Mouse (Mus musculus) hindbrain, embryonic 14.5 days (tissue): ENCODE measurements around the gene Lonrf2. TPM values are rescaled to one million over a fixed set of nuclear protein-coding genes. Genes with fewer than 3 reads are reported as not detected.

Experiments
- ATAC-seq: fragments of 200-750 bp; cut with Nextera tagmentation; 2 replicates; pipeline ENCODE4 v1.8.0; 2017; ENCODE audit warnings: moderate number of reproducible peaks, mild to moderate bottlenecking, moderate TSS enrichment, moderate library complexity; ENCODE audit not compliant: low FRiP score
- DNase-seq: peaks from one replicate; pipeline ENCODE4 v3.0.0-alpha.2; 2015; ENCODE audit warnings: low spot score
- H3K27ac ChIP-seq: fragments of 300-500 bp; sonication (generic); 2 replicates; pipeline ENCODE4 v1.5.1; 2014; ENCODE audit warnings: mild to moderate bottlenecking, moderate library complexity
- H3K27me3 ChIP-seq: fragments of 300-500 bp; sonication (generic); 2 replicates; pipeline ENCODE4 v1.6.1; 2014; ENCODE audit warnings: mild to moderate bottlenecking, low read length, mixed read lengths; ENCODE audit not compliant: control insufficient read depth, insufficient read depth
- H3K36me3 ChIP-seq: fragments of 300-500 bp; sonication (generic); replicated peaks from 2 replicates; pipeline ENCODE4 v1.6.1; 2014; ENCODE audit not compliant: control insufficient read depth, insufficient read depth
- H3K4me1 ChIP-seq: fragments of 300-500 bp; sonication (generic); replicated peaks from 2 replicates; pipeline ENCODE4 v1.6.1; 2014; ENCODE audit warnings: antibody characterized with exemption, low read length, mixed read lengths; ENCODE audit not compliant: control insufficient read depth, insufficient read depth
- H3K4me2 ChIP-seq: fragments of 300-500 bp; sonication (generic); replicated peaks from 2 replicates; pipeline ENCODE4 v1.6.1; 2014; ENCODE audit warnings: mild to moderate bottlenecking, moderate library complexity
- H3K4me3 ChIP-seq: fragments of 300-500 bp; sonication (generic); replicated peaks from 2 replicates; pipeline ENCODE4 v1.5.1; 2014; ENCODE audit warnings: mild to moderate bottlenecking, low read length
- H3K9ac ChIP-seq: fragments of 300-500 bp; sonication (generic); 2 replicates; pipeline ENCODE4 v1.6.1; 2014
- H3K9me3 ChIP-seq: fragments of 300-500 bp; sonication (generic); 2 replicates; pipeline ENCODE4 v1.6.1; 2016; ENCODE audit warnings: low read length; ENCODE audit not compliant: control insufficient read depth
- WGBS: fragments of 180-500 bp; shearing (Covaris S2); extraction: QIAGEN DNeasy Blood & Tissue Kit; methylation state at CpG from one replicate; pipeline ENCODE4 v1.1.7; 2014; 5-methylcytosine and 5-hydroxymethylcytosine counted together
- polyA plus RNA-seq: library from polyadenylated mRNA; unstranded; fragments of >200 nt; fragmentation: Nextera tagmentation; extraction: Ambion mirVana; gene quantifications from 2 replicates; pipeline ENCODE4 v1.2.1, GENCODE M21; 2014

Lonrf2 gene
- polyA plus RNA-seq, 1 experiment from 2014 or later = 31.5 TPM

DNA sequence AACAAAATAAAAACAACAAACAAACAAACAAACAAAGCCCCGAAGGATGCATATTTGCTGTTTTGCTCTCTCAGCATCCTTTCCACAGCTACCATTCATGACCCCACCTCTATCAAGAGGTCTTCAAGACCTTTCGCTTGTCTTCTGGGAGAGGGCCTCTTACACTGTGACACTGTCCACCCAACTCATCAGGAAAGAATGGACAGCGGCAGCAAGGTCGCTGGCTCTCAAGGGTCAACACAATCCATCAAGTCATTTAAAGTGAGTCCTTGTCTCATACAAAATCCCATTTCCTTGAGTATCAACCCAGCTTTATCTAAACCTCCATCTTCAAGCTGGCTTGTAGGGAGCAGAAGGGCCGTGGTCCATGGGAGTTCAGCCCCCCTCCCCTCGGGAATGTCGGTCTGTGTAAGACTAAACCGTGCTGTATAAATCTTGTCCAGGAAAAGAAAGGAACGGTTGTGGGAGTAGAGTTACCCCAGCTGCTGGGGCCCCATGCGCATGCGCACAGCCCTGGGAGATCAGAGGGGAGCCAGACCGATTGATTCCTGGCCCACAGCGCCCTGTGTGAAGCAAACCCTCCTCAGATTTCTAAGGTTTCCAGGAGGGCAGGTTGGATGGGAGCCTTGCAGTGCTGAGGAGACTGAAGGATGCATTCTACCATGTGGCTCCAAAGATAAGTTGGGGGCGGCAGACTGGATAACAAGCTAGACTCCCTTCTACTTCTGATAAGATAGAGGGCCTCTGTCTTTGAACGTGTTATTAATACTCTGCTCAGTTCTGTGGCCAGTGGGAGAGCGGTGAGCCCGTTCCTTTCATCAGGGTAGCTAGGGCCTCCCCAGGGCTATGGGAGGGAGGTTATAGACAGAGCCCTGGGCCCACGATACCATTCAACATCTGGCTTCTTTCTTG lies 69.6 kb downstream of the Lonrf2 start:
- H3K4me3 ChIP-seq = no peak overlapping the region
- no peaks in the 10 kb centered on the region for H3K27me3 ChIP-seq
- ATAC-seq = peak; percentile 35; the same call in 1 of the 2 replicates
- H3K9me3 ChIP-seq = no peaks in the 10 kb centered on the region
- no peak overlapping the region for H3K9ac ChIP-seq
- no peaks in the 10 kb centered on the region for H3K36me3 ChIP-seq
- peak; percentile 62 for DNase-seq
- WGBS = 20% methylated on average over 18 of the region's 18 CpGs
- peak overlapping the region; percentile 70 for H3K27ac ChIP-seq
- H3K4me2 ChIP-seq = peak overlapping the region; percentile 4
- H3K4me1 ChIP-seq = peaks cover 20% of the 10 kb centered on the region

DNA sequence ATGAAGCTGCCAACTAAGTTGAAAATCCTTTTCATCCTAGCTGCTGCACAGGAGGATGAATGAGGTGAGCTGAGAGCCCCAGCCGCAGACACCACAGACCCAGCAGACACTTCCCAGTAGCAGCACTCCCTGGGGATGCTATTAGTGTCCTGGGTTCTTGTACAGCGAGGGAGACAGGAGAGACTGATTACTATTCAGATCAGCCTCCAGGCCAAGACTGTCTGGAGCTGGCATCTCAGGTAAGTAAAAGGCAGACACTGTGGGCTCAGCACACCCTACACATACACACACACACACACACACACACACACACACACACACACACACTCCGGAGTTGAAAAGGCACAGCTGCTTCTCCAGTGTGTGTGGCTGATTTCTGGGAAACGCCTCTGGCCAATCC lies 70.3 kb downstream of the Lonrf2 start:
- peaks cover 20% of the 10 kb centered on the region for H3K4me1 ChIP-seq
- ATAC-seq (peak; percentile 61), DNase-seq (no peak)
- WGBS = 29% methylated on average over 4 of the region's 4 CpGs
- H3K27ac ChIP-seq = 0 out of 2 replicates have a peak overlapping the region, but pooled peaks have one; percentile 29
- H3K4me2 ChIP-seq = no peak overlapping the region
- H3K27me3 ChIP-seq = no peaks in the 10 kb centered on the region
- H3K9ac ChIP-seq = no peak overlapping the region
- H3K4me3 ChIP-seq = no peak overlapping the region
- H3K36me3 ChIP-seq = no peaks in the 10 kb centered on the region
- H3K9me3 ChIP-seq = no peaks in the 10 kb centered on the region

DNA sequence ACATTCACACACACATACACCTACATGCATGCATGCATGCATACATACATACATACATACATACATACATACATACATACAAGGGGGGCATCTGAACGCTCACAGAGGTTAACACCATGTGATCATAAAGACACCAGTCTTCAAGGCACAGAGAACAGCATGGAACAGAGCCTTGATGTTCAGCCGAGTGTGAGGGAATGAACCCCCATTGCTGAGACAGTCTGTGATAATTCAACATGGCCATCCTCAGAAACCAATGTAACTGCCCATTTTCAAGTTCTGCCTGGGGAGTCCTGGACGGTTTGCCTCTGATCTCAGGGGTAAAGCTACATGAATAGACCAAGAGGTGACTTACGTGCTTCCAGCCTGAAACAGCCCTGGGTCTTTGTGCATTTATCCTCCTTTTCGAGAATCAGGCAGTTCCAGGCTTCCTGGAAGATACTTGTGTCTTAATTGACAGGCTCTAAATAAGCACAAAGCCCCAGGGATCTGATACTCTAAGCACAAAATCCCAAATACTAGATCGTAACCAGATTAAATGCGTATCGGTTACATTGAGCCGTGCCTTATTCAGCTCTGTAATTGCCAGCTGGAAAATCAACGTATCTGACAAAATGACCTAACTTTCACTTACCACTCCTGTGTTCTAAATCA lies 72.4 kb downstream of the Lonrf2 start:
- Histone ChIP-seq H3K36me3 (no peaks in the 10 kb centered on the region), H3K27ac (no peak overlapping the region), H3K4me1 (peaks cover 20% of the 10 kb centered on the region), H3K9ac (no peak overlapping the region), H3K4me2 (no peak overlapping the region), H3K4me3 (no peak overlapping the region), H3K27me3 (no peaks in the 10 kb centered on the region), H3K9me3 (no peaks in the 10 kb centered on the region)
- DNase-seq = no peak
- ATAC-seq = no peak
- WGBS = 44% methylated on average over 10 of the region's 10 CpGs

DNA sequence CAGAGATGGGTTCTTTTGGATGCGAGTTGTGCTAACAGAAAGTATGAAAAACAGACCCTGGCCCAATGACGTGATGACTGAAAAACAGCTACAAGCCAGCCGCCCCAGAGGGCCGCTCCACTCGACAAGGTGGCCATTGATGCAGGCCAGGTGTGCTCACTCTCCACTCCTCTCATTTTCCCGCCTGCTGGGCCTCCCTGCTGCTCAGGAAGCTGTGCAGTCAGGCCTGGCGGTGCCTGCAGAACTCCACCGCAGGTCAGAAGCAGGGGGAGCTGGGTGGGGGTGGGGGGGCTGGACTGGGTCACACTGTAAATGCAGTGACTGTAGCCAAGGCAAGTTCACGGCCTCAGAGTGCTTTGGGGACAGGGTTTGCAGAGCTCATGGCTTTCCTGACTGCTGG lies 76.1 kb downstream of the Lonrf2 start:
- no peaks in the 10 kb centered on the region for H3K36me3 ChIP-seq
- DNase-seq = no peak
- H3K27ac ChIP-seq = no peak overlapping the region
- no peak overlapping the region for H3K4me3 ChIP-seq
- ATAC-seq = no peak
- H3K4me2 ChIP-seq = no peak overlapping the region
- no peak overlapping the region for H3K9ac ChIP-seq
- H3K9me3 ChIP-seq = no peaks in the 10 kb centered on the region
- H3K27me3 ChIP-seq = no peaks in the 10 kb centered on the region
- H3K4me1 ChIP-seq = peaks cover 15% of the 10 kb centered on the region
- WGBS = 42% methylated on average over 9 of the region's 9 CpGs

DNA sequence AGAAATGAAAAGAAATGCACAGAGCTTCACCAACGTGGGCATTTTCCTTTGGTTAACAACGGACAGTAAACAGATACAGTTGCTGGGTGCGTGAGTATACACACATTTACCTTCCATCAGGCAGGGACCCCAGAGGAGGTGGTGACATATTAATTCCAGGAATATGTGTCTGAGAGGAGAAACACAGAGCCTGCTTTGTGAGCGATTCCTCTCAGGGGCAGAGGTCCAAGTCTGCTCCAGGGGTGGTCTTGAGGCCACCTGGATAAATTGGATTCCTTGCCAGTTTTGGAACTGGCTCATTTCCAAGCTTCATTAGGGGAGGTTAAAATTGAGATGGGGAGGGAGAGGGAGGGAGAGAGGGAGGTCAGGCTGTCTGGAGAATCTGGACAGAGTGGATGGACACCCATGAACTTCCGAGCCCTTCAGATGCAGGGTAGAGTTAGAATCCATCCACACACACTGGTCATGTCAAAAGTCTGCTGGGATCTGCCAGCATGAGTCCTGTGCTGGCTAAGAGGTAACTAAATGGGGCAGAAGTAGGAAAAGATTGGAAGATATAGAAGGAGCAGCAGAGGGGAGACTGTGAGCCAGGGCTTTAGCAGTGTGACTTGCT lies 78.6 kb downstream of the Lonrf2 start:
- Histone ChIP-seq H3K36me3 (no peaks in the 10 kb centered on the region), H3K4me3 (no peak overlapping the region), H3K9ac (no peak overlapping the region), H3K4me2 (no peak overlapping the region), H3K27ac (no peak overlapping the region), H3K27me3 (no peaks in the 10 kb centered on the region), H3K9me3 (no peaks in the 10 kb centered on the region), H3K4me1 (peaks cover 11% of the 10 kb centered on the region)
- ATAC-seq (no peak), DNase-seq (peak; percentile 49)
- 69% methylated on average over 5 of the region's 5 CpGs for WGBS

DNA sequence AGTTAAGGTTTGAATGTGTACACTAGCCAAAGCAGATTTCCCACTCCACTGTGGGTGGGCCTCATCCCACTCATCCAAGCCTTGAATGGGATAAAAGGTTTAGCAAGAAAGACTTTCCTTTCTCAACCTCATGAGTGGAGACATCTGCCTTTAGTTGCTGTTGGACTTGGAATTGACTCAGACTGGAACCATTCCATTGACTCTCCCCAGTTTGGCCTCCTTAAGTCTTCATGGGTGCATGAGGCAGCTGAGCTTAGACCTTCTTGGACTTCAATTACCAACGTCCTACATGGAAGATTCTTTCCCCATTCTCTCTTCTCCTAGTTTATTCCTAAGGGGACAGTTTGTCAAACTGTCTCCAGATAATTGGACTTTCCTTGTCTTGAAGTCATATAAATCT lies 92.6 kb downstream of the Lonrf2 start:
- Histone ChIP-seq H3K36me3 (no peaks in the 10 kb centered on the region), H3K4me2 (no peak overlapping the region), H3K27ac (no peak overlapping the region), H3K4me1 (no peaks in the 10 kb centered on the region), H3K9me3 (no peaks in the 10 kb centered on the region), H3K9ac (no peak overlapping the region), H3K27me3 (no peaks in the 10 kb centered on the region), H3K4me3 (no peak overlapping the region)
- DNase-seq = no peak
- WGBS = 64% methylated on average over 1 of the region's 1 CpGs
- ATAC-seq = no peak

Other genes with a start within 250 kb of the Lonrf2 start
- gene Aff3, start 171.8 kb downstream of the Lonrf2 start, polyA plus RNA-seq = 29.5 and 31.3 TPM in 2 replicates
- 63.1 and 66.8 TPM in 2 replicates for gene Chst10, start 61.5 kb upstream of the Lonrf2 start, polyA plus RNA-seq
- gene Nms, start 102.4 kb upstream of the Lonrf2 start, polyA plus RNA-seq = 1.7 and 3.2 TPM in 2 replicates
- gene Pdcl3, start 148.9 kb upstream of the Lonrf2 start, polyA plus RNA-seq = 131 and 141 TPM in 2 replicates